Mouse (Mus musculus): ENCODE results near the gene Echs1.

- TF ChIP-seq CTCF (IDR thresholded peaks at IDR 0.05; ENCODE audit: borderline replicate concordance, insufficient read depth, low read depth, low read length) (no peak), POLR2A (IDR thresholded peaks at IDR 0.05; ENCODE audit: borderline replicate concordance, insufficient read depth, low read length) (no peak)
Observed at GRCm38 (mm10) chr7:140104009-140104408, 12.3 kb downstream of the Echs1 start.

Measured in cerebellum, adult 2 months (tissue).